Mouse (Mus musculus) thymus, postnatal 4 days (tissue): Measurements from ENCODE around the gene Fndc11.
A peak's percentile ranks its signal among the peaks of the same experiment; 100 is the strongest.

Experiments used
- DNase-seq: peaks from one replicate; pipeline ENCODE4 v3.0.0; 2021

Fndc11 gene

DNA sequence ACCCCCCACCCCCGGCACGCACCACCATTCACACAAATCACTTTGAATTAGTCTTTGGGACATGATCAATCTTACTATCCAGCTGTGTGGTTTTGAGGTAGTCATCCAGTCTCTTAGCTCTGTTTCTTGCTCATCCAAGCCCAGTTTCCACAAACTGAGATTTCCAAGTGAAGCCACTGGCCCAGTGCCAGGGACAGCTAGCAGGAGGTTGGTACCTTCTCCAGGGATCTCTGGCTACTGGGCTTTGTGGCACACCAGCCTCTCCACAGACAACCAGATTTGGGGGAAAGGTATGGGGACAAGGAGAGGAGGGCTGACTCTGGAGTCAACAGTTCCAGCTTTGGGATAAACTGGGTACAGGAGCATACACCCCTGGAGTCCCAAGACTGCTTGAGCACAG, 548 bp downstream of the Fndc11 start:
- no peak for DNase-seq

- no peak for DNase-seq
These were observed 5.2 kb downstream of the Fndc11 start for GRCm38 (mm10) chr2:181224994-181225393.

- DNase-seq = no peak
These were observed 7.3 kb downstream of the Fndc11 start for GRCm38 (mm10) chr2:181227122-181227521.

GRCm38 (mm10) chr2:181228335-181228734, 8.5 kb downstream of the Fndc11 start:
- no peak for DNase-seq

DNA sequence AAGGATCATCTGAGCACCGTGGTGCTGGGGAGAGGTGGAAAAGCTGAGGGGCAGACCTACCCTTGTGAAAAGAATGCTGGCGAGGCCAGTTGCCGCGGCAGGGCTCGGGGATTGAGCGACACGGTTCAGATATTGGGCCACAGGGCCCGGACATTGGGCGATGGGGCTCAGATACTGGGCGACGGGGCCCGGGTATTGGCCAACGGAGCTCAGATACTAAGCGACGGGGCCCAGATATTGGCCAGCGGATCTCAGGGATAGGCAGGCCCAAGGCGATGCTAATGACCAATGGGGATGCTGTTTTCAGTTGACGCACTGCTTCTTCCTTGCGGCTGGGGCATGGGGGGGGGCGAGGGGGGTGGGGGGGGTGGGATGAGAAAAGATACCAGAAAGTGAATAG, 11.4 kb downstream of the Fndc11 start:
- no peak for DNase-seq

DNA sequence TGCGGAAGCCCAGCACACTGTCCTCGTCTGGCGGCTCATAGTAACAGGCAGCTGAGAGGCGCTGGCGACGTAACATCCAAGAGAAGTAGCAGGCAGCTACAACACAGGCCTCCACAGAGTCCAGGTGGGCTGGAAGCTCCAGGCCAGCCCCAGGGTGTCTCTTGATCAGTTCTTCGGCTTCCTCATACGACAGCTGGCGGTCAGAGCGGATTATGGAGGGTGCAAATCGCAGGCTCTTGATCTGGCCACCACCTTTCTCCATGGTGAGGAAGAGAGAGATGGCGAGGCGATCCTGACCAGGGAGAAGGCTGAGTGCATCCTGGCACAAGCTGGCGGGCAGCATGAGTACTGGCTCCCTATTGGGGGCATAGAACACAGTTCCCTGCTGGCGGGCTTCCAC, 13.6 kb downstream of the Fndc11 start:
- DNase-seq = no peak

DNA sequence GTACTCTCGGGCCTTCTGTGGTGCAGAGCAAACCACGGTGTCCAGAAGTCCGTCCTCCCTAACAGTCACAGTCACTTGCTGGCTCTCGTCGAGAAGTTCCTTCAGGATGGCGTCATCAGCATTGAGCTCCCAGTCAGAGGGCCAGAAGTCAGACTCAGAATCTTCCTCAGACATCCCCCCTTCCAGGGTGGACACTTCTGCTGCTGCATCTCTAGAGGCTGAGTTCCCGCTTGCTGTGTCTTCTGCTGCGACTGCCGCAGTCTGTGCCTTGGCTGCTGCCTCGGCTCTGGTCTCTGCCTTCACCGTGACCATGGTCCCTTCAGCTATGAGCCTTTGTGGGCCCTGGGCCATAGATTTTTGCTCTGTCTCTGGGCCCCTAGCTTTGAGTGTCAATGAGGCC, 14.9 kb downstream of the Fndc11 start:
- no peak for DNase-seq

DNA sequence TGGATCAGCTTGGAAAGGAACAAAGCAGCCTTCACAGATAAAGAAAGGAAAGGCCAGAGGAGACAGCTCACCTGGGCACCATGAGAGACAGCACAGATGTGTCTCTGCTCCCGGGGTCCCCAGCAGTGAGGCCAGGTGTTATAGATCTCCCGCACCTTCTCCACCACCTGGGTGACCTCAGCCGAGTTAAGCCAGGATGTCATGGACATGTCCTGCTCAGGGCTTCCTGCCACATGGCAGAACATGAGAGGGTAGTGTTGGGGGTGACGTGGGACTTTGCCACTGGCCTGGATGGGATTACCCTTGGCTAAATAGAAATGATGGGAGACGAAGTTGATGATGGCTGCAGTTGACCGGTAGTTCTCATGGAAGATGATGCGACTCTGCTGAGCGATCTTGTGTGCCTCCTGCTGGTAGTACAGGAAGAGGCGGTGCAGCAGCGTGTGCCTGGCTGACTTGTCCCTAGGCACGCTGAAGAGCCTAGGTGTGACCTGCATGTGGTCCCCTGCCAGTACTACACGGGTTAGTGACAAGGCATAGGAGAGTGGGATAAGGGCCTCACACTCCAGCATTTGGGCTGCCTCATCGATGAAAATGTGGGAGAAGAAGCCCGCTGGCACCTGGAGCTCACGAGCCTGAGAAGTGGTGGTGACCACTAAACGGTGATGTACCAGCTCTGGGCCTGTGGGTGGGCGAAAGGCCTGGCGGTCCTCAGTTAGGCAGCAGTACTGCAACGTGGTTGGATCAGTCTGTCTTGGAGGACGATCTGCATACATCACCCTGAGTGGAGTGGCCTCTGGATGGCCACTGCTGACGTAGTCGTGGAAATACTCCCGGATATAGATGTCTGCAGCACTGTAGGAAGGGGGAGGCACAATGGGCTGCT, 16.1 kb downstream of the Fndc11 start:
- no peak for DNase-seq

GRCm38 (mm10) chr2:181237251-181238014, 17.6 kb downstream of the Fndc11 start:
- no peak for DNase-seq

GRCm38 (mm10) chr2:181238091-181238610, 18.3 kb downstream of the Fndc11 start:
- DNase-seq = no peak

DNA sequence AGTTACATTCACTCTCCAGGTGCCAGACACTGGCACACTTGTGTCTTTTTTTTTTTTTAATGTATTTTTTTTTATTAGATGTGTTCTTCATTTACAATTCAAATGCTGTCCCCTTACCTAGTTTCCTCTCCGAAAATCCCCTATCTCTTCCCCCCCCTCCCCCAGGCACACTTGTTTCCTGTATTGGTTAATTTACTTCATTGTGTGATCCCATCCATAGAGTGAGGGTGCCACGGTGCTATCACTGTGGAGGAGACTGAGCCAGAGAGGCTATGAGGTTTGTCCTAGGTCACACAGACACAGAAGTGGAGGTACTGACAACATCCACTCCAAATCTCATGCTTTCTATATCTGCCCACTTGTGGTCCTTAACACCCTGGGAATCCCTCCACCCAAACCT, 19.0 kb downstream of the Fndc11 start:
- DNase-seq = no peak

- no peak for DNase-seq
These were observed 19.4 kb downstream of the Fndc11 start for GRCm38 (mm10) chr2:181239261-181239660.

DNA sequence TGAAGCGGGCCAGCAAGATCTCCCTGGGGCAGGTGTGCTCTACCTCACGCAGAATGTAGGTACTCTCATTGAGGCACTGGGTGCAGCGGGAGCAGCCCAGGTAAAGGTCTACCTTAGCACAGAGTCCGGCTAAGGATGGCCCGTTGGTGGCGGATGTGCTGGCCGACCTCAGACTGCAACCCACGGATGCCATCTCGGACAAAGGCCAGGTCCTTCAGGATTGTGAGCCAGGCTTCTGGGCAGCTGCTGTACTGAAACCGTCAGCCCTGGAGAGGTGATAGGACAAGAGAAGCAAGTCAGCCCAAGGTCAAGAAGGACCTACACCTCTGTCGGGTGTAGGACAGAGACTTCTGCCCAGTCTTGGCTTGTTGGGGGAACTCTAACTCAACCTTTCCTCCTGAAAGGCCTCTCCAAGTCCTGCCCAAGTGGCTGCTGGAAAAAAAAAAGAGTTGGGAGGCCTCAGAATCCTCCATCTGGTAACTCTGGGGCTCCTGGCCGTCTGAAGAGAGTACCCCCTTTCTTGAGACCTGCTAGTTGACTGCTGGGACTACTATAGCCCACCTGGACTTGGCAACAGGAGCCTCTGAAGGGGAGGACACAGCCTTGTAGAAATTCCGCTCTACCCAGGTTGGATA, 21.1 kb downstream of the Fndc11 start:
- no peak for DNase-seq

GRCm38 (mm10) chr2:181241602-181242313, 21.9 kb downstream of the Fndc11 start, which contains the start of gene Helz2:
Helz2 (minus strand) TSS chr2:181242027.
- DNase-seq = peak; percentile 72

- no peak for DNase-seq
These were observed 22.5 kb downstream of the Fndc11 start for GRCm38 (mm10) chr2:181242314-181242665.

GRCm38 (mm10) chr2:181243706-181244394, 24.0 kb downstream of the Fndc11 start:
- DNase-seq = no peak

- DNase-seq = no peak
These were observed 25.2 kb downstream of the Fndc11 start for GRCm38 (mm10) chr2:181245031-181245430.

DNA sequence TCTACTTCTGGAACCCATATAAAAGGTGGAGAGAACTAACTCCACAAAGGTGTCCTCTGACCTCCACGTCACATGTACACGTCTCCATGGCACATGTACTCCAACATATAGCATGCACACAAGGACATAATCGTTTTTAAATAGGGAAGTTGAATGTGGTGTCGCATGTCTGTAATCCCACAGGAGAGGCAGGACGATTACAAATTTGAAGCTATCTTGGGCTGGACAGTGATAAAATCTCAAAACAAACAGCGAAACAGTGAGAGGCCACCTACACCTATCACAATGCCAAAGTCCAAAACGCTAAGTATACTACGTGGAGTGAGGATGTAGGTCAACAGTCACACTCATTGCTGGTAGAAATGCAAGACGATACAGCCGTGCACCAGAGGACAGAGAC, 29.4 kb downstream of the Fndc11 start:
- no peak for DNase-seq

- no peak for DNase-seq
These were observed 32.0 kb downstream of the Fndc11 start for GRCm38 (mm10) chr2:181251841-181252240.

- no peak for DNase-seq
These were observed 33.4 kb downstream of the Fndc11 start for GRCm38 (mm10) chr2:181253248-181253647.

- DNase-seq = no peak
These were observed 47.0 kb downstream of the Fndc11 start for GRCm38 (mm10) chr2:181266839-181267238.

DNA sequence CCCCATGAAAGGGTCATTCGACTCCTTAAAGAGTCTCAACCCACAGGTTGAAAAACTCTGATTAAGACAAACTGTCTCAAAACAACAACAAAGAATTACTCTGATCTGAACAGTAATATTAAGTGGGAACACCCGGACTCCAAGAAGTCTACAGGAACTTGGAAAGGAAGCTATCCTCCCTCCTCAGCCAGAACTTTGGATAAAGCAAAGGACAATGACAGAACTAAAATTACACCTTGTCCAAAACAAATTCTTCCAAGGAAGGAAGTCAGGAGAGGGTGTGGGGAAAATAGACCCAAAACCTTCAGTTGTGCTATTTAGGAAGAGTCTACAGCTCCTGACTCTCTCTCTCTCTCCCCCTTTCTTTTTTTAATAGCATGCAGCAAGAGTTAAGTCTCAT, 52.3 kb downstream of the Fndc11 start:
- no peak for DNase-seq
